Mouse (Mus musculus) layer of hippocampus, adult 11-12 months (tissue): Measurements from ENCODE around the gene Wnt7a.

Experiments used
- DNase-seq: peaks from one replicate; pipeline ENCODE4 v3.0.0; 2022; ENCODE audit warnings: low spot score

The Wnt7a gene

GRCm38 (mm10) chr6:91339612-91340246 lies 71.4 kb downstream of the Wnt7a start:
- no peak for DNase-seq

GRCm38 (mm10) chr6:91335470-91335869 lies 75.7 kb downstream of the Wnt7a start:
- DNase-seq, result no peak

- DNase-seq, result no peak
These were observed 79.3 kb downstream of the Wnt7a start for GRCm38 (mm10) chr6:91331886-91332285.

- DNase-seq, result no peak
These were observed 85.6 kb downstream of the Wnt7a start for GRCm38 (mm10) chr6:91325556-91325955.

- DNase-seq, result no peak
These were observed 86.4 kb downstream of the Wnt7a start for GRCm38 (mm10) chr6:91324752-91325151.

- DNase-seq, result no peak
These were observed 89.0 kb downstream of the Wnt7a start for GRCm38 (mm10) chr6:91322001-91322772.
